Mouse (Mus musculus) erythroblast, embryonic 14.5 days (primary cell): ENCODE measurements around the gene Fbxl17. TPM values are rescaled to one million over a fixed set of nuclear protein-coding genes. Genes with fewer than 3 reads are reported as not detected.

Source experiments
- H3K27me3 ChIP-seq: 2 replicates; pipeline ENCODE4 v1.6.1; 2012; ENCODE audit warnings: inconsistent platforms; ENCODE audit not compliant: control insufficient read depth
- H3K36me3 ChIP-seq: 2 replicates; pipeline ENCODE4 v1.6.1; 2012; ENCODE audit warnings: mild to moderate bottlenecking, inconsistent platforms; ENCODE audit not compliant: control insufficient read depth
- H3K4me1 ChIP-seq: 2 replicates; pipeline ENCODE4 v1.6.1; 2012; ENCODE audit warnings: inconsistent platforms; ENCODE audit not compliant: control insufficient read depth
- H3K4me3 ChIP-seq: replicated peaks from 2 replicates; pipeline ENCODE3; 2012; ENCODE audit warnings: moderate library complexity, mild to moderate bottlenecking, inconsistent platforms
- H3K9me3 ChIP-seq: 2 replicates; pipeline ENCODE4 v1.6.1; 2012; ENCODE audit warnings: low read length, inconsistent platforms, mixed read lengths; ENCODE audit not compliant: control insufficient read depth
- GATA1 ChIP-seq: IDR thresholded peaks from 2 replicates; pipeline ENCODE4 v1.6.1; 2012; ENCODE audit warnings: low read length, inconsistent platforms, mixed read lengths
- TAL1 ChIP-seq: IDR thresholded peaks from 3 replicates; pipeline ENCODE4 v1.6.1; 2012; ENCODE audit warnings: low read length, inconsistent platforms, mixed read lengths
- polyA plus RNA-seq: library from polyadenylated mRNA; stranded (reverse); fragments of >175 nt; gene quantifications from 2 replicates; pipeline ENCODE4 v1.2.3, GENCODE M21; 2012

Fbxl17 gene
- polyA plus RNA-seq, 1 experiment = 0.48 TPM

DNA sequence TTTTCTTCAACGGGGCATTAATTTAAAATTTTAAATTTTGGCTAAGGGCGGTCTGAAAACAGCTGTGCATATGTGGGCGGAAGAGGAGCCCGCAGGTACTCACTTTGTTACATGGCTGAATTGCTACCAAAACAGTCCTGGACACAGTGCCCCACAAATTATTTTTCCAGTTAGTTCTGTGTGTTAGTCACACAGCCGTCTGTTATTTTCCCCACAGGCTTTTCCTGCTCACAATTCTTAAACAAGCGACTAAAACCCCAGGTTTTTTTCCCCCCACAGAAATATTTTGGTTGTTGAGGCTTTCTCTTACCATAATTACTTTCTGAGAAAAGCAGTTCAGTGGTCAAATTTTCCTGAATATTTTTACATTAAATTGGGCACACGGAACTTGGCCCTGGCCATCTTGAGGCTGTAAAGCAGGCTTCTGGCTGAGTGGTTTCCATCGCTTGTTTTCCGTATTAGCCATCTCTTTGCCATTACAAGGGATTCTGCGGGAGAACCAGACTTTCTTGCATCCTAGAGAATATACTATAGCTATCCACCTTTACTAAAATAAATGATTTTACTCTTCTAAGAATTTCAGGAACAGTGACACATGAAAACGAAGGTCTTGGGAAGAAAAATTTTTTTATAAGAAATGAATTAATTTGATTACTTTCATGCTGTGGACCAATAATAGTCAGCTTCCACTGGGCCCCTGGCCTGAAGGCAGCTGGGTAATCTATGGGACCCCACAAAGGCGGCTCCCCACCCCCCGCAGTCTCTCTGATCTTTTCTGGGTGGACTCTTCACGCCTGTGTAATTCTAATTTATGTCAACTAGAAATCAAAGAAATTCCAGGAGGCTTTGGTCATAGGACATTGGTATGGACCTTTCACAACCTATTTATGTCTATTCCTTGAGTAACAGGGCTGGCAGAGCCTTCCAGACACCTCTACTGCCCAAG is 424.5 kb downstream of the Fbxl17 start:
- Histone ChIP-seq H3K4me1 (no peaks in the 10 kb centered on the region), H3K4me3 (no peak overlapping the region), H3K9me3 (no peaks in the 10 kb centered on the region), H3K27me3 (no peaks in the 10 kb centered on the region), H3K36me3 (no peaks in the 10 kb centered on the region)
- TF ChIP-seq TAL1 (no peak), GATA1 (no peak)

DNA sequence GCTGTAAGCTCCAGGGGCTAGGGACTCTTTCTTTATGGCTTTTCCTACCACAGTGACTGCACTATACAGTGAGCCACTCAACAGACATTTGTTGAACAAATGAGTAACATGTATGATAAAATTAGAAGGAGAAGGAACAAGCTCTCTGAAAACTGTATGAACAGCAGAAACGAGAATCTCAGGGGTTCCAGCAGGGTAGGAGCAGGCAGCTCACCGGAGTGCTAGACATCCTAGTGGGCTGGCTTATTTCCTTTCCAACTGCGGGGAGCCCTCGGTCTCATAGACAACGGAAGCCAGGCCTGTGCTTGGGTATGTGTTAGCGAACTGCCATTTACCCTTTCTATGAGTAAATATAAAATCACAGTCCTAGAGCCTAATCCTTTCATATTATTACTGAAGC is 426.5 kb downstream of the Fbxl17 start:
- Histone ChIP-seq H3K9me3 (no peaks in the 10 kb centered on the region), H3K4me1 (no peaks in the 10 kb centered on the region), H3K4me3 (no peak overlapping the region), H3K27me3 (no peaks in the 10 kb centered on the region), H3K36me3 (no peaks in the 10 kb centered on the region)
- TF ChIP-seq TAL1 (no peak), GATA1 (no peak)

DNA sequence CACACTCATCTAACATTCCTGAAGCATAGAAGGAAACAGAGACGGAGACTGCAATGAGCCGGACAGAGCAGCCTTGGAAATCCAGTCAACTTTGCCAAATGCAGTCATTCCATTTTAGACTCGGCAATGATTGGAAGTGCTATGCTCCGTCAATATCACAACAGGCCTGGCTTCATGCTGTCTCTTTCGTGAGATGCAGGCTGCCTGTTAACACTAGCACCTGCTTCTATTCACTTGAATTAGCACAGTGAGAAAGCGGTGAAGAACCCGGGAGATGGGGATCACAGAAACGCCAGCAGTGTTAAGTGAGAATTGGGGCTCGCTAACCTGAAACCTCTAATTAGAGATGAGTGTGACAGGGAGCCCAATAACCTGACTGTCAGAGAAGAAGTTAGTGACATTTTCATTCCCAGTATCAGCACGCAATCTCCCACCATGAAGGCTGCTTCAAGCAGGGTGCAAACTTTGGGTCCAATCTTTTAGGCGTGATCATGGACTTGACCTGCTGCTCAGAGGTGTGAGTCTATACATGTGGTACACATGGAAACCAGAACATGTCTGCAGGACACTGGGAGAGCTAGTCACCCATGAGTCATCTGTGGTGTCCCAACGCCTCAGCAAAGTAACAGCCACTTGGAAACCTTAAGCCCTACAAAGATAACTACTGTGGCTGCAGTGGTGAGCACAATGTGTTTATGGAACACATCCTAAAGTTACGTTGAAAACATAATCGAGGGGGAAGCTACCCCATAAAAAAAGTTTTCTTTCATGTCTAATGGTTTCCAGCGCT is 428.5 kb downstream of the Fbxl17 start:
- TF ChIP-seq TAL1 = no peak
- Histone ChIP-seq H3K9me3 (no peaks in the 10 kb centered on the region), H3K4me3 (no peak overlapping the region), H3K4me1 (no peaks in the 10 kb centered on the region), H3K36me3 (no peaks in the 10 kb centered on the region), H3K27me3 (no peaks in the 10 kb centered on the region)

DNA sequence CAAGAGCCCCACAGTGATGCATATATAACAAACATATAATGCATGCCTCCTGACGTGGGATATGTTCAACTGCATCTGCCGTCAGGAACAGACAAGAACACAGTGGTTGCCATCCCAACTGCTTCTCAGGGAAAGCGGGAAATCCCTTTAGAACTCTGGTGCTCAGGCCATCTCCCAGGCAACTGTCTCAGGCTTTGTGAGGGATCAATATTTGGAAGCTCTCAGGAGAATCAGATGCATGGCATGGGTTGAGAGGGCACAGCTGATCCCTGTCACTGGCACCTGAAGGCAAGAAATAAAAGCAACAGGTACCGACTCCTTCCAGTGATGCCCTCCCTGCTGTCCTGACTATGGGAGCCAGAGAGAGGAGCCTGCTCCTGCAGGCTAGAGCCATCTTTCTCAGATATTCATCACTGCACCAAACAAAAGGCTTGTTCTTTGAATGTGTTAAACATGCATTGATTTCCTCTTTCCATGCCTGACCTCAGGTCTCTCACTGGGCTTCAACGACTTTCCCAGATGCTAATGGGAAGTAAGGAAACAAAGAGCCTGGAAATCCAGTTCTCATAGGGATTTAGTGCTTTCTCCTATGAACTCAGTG is 429.6 kb downstream of the Fbxl17 start:
- H3K9me3 ChIP-seq = no peaks in the 10 kb centered on the region
- no peak overlapping the region for H3K4me3 ChIP-seq
- no peaks in the 10 kb centered on the region for H3K36me3 ChIP-seq
- no peaks in the 10 kb centered on the region for H3K4me1 ChIP-seq
- H3K27me3 ChIP-seq = no peaks in the 10 kb centered on the region
- TF ChIP-seq GATA1 (no peak), TAL1 (no peak)

DNA sequence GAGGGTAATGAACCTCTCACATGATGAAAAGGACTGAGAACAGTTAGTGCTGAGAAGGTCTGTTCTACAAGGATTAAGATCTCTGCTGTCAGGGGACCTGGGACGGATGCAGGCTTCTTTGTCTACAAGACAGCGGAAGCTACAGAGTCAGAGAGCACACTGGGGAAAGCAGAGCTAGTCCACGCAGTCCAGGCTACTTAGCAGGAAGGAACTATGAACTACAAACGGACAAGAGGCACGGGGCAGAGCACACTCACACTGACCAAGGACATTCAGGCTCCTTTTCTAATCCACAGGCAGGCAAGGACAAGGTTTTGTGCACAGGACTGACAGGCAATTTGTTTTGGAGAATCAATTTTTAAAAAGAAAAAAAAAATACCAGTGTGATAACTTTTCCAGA is 437.0 kb downstream of the Fbxl17 start:
- no peaks in the 10 kb centered on the region for H3K27me3 ChIP-seq
- TF ChIP-seq TAL1 = no peak
- no peak for TF ChIP-seq GATA1

DNA sequence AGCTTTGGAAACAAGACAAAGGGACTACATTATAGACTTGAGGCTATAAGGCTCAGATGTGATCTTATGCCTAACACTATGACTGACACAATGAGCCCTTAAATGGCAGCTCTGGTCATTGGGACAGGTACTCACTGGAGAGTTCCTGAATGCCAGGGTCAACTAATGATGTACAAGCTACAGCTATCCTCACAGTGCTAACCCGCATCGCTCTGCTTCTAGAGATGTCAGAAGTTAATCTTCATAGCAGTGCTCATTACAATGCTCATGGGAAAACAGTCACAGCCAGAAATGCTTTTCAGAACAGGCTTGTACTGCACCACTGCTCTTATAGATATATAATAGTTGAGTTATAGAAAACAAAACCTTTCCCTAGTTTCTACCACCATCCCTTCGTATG is 438.0 kb downstream of the Fbxl17 start:
- no peaks in the 10 kb centered on the region for H3K36me3 ChIP-seq
- TF ChIP-seq GATA1 = no peak
- TF ChIP-seq TAL1 = no peak
- H3K9me3 ChIP-seq = no peaks in the 10 kb centered on the region
- H3K4me3 ChIP-seq = no peak overlapping the region
- no peaks in the 10 kb centered on the region for H3K4me1 ChIP-seq
- no peaks in the 10 kb centered on the region for H3K27me3 ChIP-seq

More for the DNA sequence above, 437.0 kb downstream of the Fbxl17 start:
- H3K36me3 ChIP-seq = no peaks in the 10 kb centered on the region
- H3K4me1 ChIP-seq = no peaks in the 10 kb centered on the region
- H3K4me3 ChIP-seq = no peak overlapping the region
- H3K9me3 ChIP-seq = no peaks in the 10 kb centered on the region

DNA sequence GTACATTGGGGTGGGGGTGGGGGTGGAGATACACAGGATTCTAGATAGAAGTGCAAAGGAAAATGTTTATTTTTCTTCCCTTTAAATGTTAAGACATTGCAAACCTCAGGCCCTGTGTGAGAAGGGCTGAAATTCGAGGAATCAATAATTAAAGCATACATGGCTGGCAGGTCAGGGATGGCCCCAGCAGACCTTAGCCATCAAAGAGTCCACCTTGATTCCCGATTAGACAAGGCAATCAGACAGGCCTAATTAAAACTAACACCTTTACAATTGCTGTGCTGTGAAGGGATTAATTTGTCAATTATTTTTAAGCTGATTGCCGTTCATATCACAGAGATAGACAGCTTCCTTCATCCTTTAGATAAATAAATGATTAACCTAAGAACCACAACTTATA is 439.0 kb downstream of the Fbxl17 start:
- Histone ChIP-seq H3K27me3 (no peaks in the 10 kb centered on the region), H3K9me3 (no peaks in the 10 kb centered on the region), H3K36me3 (no peaks in the 10 kb centered on the region), H3K4me1 (no peaks in the 10 kb centered on the region), H3K4me3 (no peak overlapping the region)
- no peak for TF ChIP-seq TAL1
- TF ChIP-seq GATA1 = no peak

DNA sequence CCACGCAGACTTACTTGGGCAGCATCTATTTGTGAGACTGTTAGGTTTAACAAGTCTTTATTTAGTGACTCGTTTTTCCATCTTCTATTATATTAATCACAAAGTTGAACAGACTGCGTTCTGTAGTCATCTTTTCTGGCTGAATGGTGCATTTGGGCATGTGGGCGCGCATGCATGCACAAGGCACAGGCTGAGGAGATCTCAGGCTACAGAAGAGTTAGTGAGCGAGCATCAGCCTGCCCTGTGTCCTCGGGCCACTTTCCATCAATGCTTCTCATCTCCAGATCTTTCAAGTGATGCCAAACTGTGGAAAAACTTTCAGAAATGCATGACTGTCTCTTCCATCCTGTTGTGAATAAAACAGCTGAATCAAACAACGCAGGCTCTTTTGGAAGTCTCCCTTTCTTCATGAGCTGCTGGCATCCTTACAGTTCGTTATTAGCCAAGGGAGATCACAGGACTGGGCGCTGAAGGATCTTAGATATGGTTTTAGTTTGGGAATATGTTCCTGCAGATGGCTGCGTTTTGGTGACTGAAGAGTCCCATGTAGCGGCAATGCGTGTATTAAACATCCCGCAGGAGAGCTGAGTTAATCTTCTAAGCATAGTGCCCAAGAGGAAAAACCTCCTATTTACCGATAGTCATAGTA is 442.0 kb downstream of the Fbxl17 start:
- H3K36me3 ChIP-seq = no peaks in the 10 kb centered on the region
- TF ChIP-seq TAL1 (no peak), GATA1 (no peak)
- no peaks in the 10 kb centered on the region for H3K4me1 ChIP-seq
- H3K4me3 ChIP-seq = no peak overlapping the region
- no peaks in the 10 kb centered on the region for H3K27me3 ChIP-seq
- no peaks in the 10 kb centered on the region for H3K9me3 ChIP-seq

DNA sequence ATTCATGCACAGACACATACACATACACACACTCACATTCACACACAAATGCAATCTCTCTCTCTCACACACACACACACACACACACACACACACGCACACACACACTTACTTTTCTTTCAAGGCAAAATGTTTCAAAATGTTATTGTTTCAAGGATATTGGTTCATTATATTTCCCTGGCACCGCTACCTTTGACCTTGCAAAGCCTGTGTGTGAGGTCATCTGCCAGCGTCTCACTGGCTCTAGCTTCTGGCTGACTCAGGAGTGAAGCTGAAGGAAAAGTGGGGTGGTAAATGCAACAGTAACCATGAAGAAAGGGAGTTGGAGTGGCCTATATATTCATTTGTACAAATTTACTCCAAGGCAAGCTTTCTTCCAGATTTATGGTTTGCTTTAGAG is 442.8 kb downstream of the Fbxl17 start:
- no peaks in the 10 kb centered on the region for H3K9me3 ChIP-seq
- no peaks in the 10 kb centered on the region for H3K36me3 ChIP-seq
- TF ChIP-seq GATA1 = no peak
- no peak for TF ChIP-seq TAL1
- H3K4me1 ChIP-seq = no peaks in the 10 kb centered on the region
- no peaks in the 10 kb centered on the region for H3K27me3 ChIP-seq
- H3K4me3 ChIP-seq = no peak overlapping the region
